ENCODE assay signal across 8 mouse cellular contexts in the genomic region with DNA sequence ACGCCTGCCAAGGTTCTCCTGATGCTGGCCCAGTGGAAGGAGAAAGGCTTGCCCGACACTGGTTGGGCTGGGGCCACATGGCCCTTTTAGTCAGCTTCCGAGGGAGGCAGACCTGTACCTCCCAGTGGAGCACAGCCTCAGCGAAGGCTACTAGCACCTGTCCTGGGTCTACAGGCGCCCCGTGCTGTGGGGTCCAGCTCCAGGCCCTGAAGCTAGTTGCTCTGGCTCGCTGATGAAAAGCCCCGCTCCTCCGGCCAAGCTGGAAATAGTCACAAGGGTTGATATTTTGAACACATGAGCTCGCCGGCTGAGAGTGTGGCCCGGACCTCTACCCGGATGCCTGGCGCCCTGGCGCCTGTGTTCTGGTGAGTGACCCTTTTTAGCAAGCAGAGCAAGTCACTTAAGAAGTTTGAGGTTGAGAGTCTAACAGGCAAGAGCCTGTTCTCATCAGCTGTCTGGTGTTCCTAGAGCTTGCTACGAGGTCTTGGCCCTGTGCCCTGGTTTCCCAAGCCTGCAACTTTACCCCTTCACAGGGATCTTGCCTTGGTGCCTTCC. TPM values are rescaled to one million over a fixed set of nuclear protein-coding genes. Genes with fewer than 3 reads are reported as not detected.
DNase-seq lines count a peak whose midpoint lies in the region; ATAC-seq and TF ChIP-seq lines count a peak whose summit lies in the region.

No protein-coding gene starts in this region.

- intact Hi-C loops in gastrocnemius, adult 2 months (cut with DNase I) = loop anchor here (2.0 kb wide), 1 partner anchor 21 kb away; no protein-coding TSS in a partner anchor

- 0 out of 2 replicates have a peak overlapping the region, but pooled peaks have one; percentile 12 for H3K4me2 ChIP-seq in neural tube, embryonic 11.5 days (ENCODE audit: low read depth)
- peak overlapping the region; percentile 31 for H3K4me2 ChIP-seq in hindbrain, embryonic 14.5 days (replicated peaks)
- H3K4me2 ChIP-seq in neural tube, embryonic 12.5 days (replicated peaks) = peak overlapping the region; percentile 47

- H3K9ac ChIP-seq in neural tube, embryonic 11.5 days (ENCODE audit: low read length) = peak overlapping the region; percentile 22; the same call in 1 of the 2 replicates
- H3K9ac ChIP-seq in hindbrain, embryonic 14.5 days = peak overlapping the region; percentile 3; the same call in 1 of the 2 replicates
- peak overlapping the region; percentile 29; the same call in 1 of the 2 replicates for H3K9ac ChIP-seq in neural tube, embryonic 12.5 days

- peak; percentile 52; the same call in 1 of the 2 replicates for ATAC-seq in neural tube, embryonic 11.5 days (ENCODE audit: insufficient read depth, low FRiP score, low TSS enrichment)
- peak; percentile 44; the same call in 1 of the 2 replicates for ATAC-seq in hindbrain, embryonic 14.5 days (ENCODE audit: low FRiP score)
- ATAC-seq in neural tube, embryonic 12.5 days (ENCODE audit: low FRiP score, low read depth) = peak; percentile 17; the same call in 1 of the 2 replicates

- no peaks in the 10 kb centered on the region for H3K27me3 ChIP-seq in neural tube, embryonic 11.5 days (ENCODE audit: control insufficient read depth, insufficient read depth, low read length)
- no peaks in the 10 kb centered on the region for H3K27me3 ChIP-seq in hindbrain, embryonic 14.5 days (ENCODE audit: control insufficient read depth, insufficient read depth, low read length)
- no peaks in the 10 kb centered on the region for H3K27me3 ChIP-seq in neural tube, embryonic 12.5 days (replicated peaks)

- peaks cover 15% of the 10 kb centered on the region for H3K4me1 ChIP-seq in neural tube, embryonic 11.5 days (ENCODE audit: control insufficient read depth, insufficient read depth, low read length)
- peaks cover 23% of the 10 kb centered on the region for H3K4me1 ChIP-seq in hindbrain, embryonic 14.5 days (replicated peaks; ENCODE audit: control insufficient read depth, insufficient read depth, low read length)
- peaks cover 21% of the 10 kb centered on the region for H3K4me1 ChIP-seq in neural tube, embryonic 12.5 days

- H3K9me3 ChIP-seq in neural tube, embryonic 11.5 days (ENCODE audit: control insufficient read depth, low read length) = no peaks in the 10 kb centered on the region
- H3K9me3 ChIP-seq in hindbrain, embryonic 14.5 days (ENCODE audit: control insufficient read depth, low read length) = no peaks in the 10 kb centered on the region
- H3K9me3 ChIP-seq in neural tube, embryonic 12.5 days = no peaks in the 10 kb centered on the region

- DNase-seq in neural tube, embryonic 11.5 days (ENCODE audit: low spot score) = no peak
- no peak for DNase-seq in neural tube, embryonic 10.5 days (ENCODE audit: extremely low spot score, low spot score)
- peak; percentile 73 for DNase-seq in gastrocnemius, adult 2 months
- DNase-seq in hindbrain, embryonic 14.5 days (ENCODE audit: low spot score) = no peak
- DNase-seq in retina, postnatal 1 day = no peak
- no peak for DNase-seq in adrenal gland, postnatal 4 days (ENCODE audit: low spot score in 2 of 2)
- no peak for DNase-seq in adrenal gland, adult (ENCODE audit: inconsistent age in 2 of 2, low spot score in 1 of 2)

- 81% methylated on average over 16 of the region's 16 CpGs for WGBS in neural tube, embryonic 11.5 days
- 52% methylated on average over 16 of the region's 16 CpGs for WGBS in hindbrain, embryonic 14.5 days
- 69% methylated on average over 16 of the region's 16 CpGs for WGBS in neural tube, embryonic 12.5 days

- no peak for TF ChIP-seq CTCF in gastrocnemius, adult 2 months (IDR thresholded peaks at IDR 0.05)

- H3K36me3 ChIP-seq in neural tube, embryonic 11.5 days (ENCODE audit: control insufficient read depth, insufficient read depth, low read length) = no peaks in the 10 kb centered on the region
- no peaks in the 10 kb centered on the region for H3K36me3 ChIP-seq in hindbrain, embryonic 14.5 days (replicated peaks; ENCODE audit: control insufficient read depth, insufficient read depth)
- no peaks in the 10 kb centered on the region for H3K36me3 ChIP-seq in neural tube, embryonic 12.5 days

- H3K4me3 ChIP-seq in neural tube, embryonic 11.5 days (ENCODE audit: low read depth, low read length) = no peak overlapping the region
- H3K4me3 ChIP-seq in gastrocnemius, adult 2 months = peak overlapping the region; percentile 58
- H3K4me3 ChIP-seq in hindbrain, embryonic 14.5 days (replicated peaks; ENCODE audit: low read length) = no peak overlapping the region
- no peak overlapping the region for H3K4me3 ChIP-seq in neural tube, embryonic 12.5 days

- peak overlapping the region; percentile 68 for H3K27ac ChIP-seq in neural tube, embryonic 11.5 days (ENCODE audit: low read depth, low read length)
- peak overlapping the region; percentile 78 for H3K27ac ChIP-seq in gastrocnemius, adult 2 months
- H3K27ac ChIP-seq in hindbrain, embryonic 14.5 days = peak overlapping the region; percentile 78
- peak overlapping the region; percentile 64; the same call in 1 of the 2 replicates for H3K27ac ChIP-seq in neural tube, embryonic 12.5 days

RNA-seq across cellular contexts. Expression of a gene that starts 22.6 kb away (rescaled TPM):
- polyA plus RNA-seq in neural tube, embryonic 11.5 days (2014; fragmentation: Nextera tagmentation; extraction: Ambion mirVana) = 15.4 and 16.2 TPM in 2 replicates
- total RNA-seq in gastrocnemius, adult 2 months (2021) = 10 to 100 TPM in 1 of 2 experiments, 1 to 10 TPM in 1; 9.5 to 14.5 TPM
- 20.9 and 22.5 TPM in 2 replicates for polyA plus RNA-seq in hindbrain, embryonic 14.5 days (2014; fragmentation: Nextera tagmentation; extraction: Ambion mirVana)
- 20.3 and 22.8 TPM in 2 replicates for polyA plus RNA-seq in neural tube, embryonic 12.5 days (2016; fragmentation: Nextera tagmentation; extraction: Ambion mirVana)
- 10 to 100 TPM; 31.5 to 34.5 TPM for total RNA-seq in adrenal gland, postnatal 4 days (2021)

RNA-seq across cellular contexts. Expression of a gene that starts 40.7 kb away (rescaled TPM):
- not detected in 2 replicates for polyA plus RNA-seq in neural tube, embryonic 11.5 days (2014; fragmentation: Nextera tagmentation; extraction: Ambion mirVana)
- under 1 TPM in 1 of 2 experiments, not detected in 1; 0.28 TPM for total RNA-seq in gastrocnemius, adult 2 months (2021)
- polyA plus RNA-seq in hindbrain, embryonic 14.5 days (2014; fragmentation: Nextera tagmentation; extraction: Ambion mirVana) = not detected in 2 replicates
- not detected in 2 replicates for polyA plus RNA-seq in neural tube, embryonic 12.5 days (2016; fragmentation: Nextera tagmentation; extraction: Ambion mirVana)
- total RNA-seq in adrenal gland, postnatal 4 days (2021) = not detected
